Mouse (Mus musculus): ENCODE results near the gene Klf9.
A peak's percentile ranks its signal among the peaks of the same experiment; 100 is the strongest.

The Klf9 gene

DNA sequence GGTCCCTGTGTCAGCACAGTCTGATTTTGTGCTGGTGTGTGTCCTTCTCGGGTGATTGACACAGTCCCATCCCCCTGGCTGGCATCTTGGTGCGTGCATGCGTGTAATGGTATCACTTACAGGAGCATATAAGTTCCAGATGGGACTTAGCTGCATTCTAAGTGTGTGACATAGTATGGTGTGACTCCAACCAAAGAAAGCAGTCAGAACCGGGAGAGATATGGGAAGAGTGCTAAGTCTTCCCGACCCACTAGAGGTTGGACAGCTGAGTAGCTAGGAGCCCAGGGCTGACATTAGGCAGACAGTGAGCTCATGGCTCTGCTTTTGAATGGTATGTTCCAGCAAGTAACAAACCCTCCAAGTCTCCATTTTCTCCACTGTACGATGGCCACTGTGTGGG is 21.9 kb downstream of the Klf9 start:
- DNase-seq (ENCODE audit: low read depth, low spot score): no peak

- no peak for DNase-seq (ENCODE audit: low read depth, low spot score)
Observed at GRCm38 (mm10) chr19:23163361-23163760, 22.3 kb downstream of the Klf9 start.

DNA sequence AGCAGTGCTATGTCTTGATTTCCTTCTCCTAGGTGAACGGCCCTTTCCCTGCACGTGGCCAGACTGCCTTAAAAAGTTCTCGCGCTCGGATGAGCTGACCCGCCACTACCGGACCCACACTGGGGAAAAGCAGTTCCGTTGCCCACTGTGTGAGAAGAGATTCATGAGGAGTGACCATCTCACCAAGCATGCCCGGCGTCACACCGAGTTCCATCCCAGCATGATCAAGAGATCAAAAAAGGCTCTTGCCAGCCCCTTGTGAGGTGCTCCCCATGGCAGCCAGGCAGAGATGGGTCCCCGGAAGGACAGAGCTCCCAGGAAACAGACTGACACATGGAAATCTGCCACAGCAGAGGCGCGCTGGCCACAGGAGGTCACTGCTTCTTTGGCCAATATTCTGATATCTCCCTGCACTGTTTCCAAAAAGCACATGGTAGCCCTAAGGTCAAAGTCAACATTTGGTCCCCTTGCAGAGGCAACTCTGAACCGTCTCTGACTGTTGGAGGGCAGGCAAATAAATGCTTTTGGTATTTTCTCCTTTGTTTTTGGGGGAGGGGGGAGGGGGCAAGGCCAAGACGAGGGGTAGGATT is 23.7 kb downstream of the Klf9 start:
- no peak for DNase-seq (ENCODE audit: low read depth, low spot score)

- DNase-seq (ENCODE audit: low read depth, low spot score): no peak
Observed at GRCm38 (mm10) chr19:23166550-23167284, 25.7 kb downstream of the Klf9 start.

GRCm38 (mm10) chr19:23168899-23169658 is 28.1 kb downstream of the Klf9 start:
- peak; percentile 83 for DNase-seq (ENCODE audit: low read depth, low spot score)

- no peak for DNase-seq (ENCODE audit: low read depth, low spot score)
Observed at GRCm38 (mm10) chr19:23169659-23170050, 28.6 kb downstream of the Klf9 start.

- no peak for DNase-seq (ENCODE audit: low read depth, low spot score)
Observed at GRCm38 (mm10) chr19:23170476-23170875, 29.4 kb downstream of the Klf9 start.

- DNase-seq (ENCODE audit: low read depth, low spot score): no peak
Observed at GRCm38 (mm10) chr19:23171136-23171535, 30.1 kb downstream of the Klf9 start.

GRCm38 (mm10) chr19:23175090-23175489 is 34.1 kb downstream of the Klf9 start:
- peak; percentile 59 for DNase-seq (ENCODE audit: low read depth, low spot score)

DNA sequence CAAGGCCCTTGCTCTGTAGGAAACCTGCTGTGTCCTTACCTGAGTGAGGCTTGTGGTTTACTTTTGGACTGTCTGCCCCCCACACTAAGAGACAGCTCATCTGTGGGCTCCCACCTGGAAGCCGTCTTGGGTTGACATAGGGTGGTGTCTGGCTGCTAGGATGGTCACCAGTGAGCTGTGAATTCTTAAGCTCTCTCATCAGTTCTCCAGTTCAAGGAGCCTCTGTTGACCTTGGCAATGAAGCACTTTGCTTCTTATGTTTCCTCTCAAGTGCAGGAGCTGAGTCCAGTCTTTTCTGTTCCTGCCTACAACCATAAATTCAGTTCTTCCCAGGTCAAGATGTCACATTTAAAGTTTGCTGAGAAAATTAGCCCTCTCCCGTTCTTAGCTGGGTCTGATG is 34.5 kb downstream of the Klf9 start:
- DNase-seq (ENCODE audit: low read depth, low spot score): no peak

GRCm38 (mm10) chr19:23178533-23178932 is 37.5 kb downstream of the Klf9 start:
- DNase-seq (ENCODE audit: low read depth, low spot score): no peak

DNA sequence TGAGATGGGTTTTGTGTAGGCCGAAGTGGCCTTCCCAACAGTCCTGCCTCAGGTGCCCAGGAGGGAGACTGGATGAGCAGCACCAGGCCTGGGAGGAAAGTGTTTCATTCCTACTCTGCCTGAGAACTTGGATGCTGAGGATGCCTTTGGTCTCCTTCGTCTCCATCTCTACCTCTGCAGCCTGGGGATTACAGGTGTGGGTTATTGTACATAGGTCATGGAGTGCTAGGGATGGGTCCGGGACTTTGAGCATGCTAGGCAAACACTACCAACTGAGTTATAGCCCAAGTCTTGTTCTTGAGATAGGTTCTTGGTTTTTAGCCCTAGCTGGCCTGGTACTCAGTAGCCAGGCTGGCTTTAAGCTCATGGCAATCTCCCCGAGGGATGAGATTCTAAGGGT is 42.5 kb downstream of the Klf9 start:
- no peak for DNase-seq (ENCODE audit: low read depth, low spot score)

GRCm38 (mm10) chr19:23184068-23184467 is 43.0 kb downstream of the Klf9 start:
- DNase-seq (ENCODE audit: low read depth, low spot score): no peak

DNA sequence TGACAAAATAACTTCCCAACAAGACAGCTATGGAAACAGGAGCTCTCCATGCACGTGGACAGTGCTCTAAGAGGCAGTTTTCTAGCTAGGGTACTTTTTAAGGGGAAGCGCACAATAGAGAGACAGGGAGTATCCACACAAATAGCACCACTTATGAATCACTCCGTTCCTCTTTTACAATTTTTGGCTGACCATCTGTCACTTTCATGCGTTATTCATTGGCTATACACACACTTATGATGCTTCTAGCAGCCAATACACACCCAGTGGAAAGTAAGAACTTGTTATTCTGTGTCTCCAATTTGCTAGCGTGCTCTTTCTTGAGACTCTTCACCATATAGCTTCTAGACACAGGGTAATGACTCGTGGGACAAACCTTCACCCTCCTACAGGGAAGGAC is 46.7 kb downstream of the Klf9 start:
- no peak for DNase-seq (ENCODE audit: low read depth, low spot score)

DNA sequence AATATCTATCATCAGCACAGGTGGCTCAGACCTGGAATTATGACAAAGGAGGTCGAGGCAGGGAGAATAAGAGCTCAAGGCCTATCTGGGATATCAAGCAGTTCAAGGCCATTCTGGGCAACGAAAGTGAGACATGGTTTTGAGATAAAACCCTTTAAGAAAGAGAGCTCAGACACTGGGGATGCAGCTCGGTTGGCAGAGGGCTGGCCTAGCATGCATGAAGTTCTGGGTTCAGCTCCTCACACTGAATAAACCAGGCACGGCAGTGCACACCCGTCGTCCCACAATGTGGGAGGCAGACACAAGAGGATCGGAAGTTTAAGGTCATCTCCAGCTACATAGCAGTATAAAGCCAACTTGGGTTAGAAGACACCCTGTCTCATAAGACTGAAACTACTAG is 48.0 kb downstream of the Klf9 start:
- no peak for DNase-seq (ENCODE audit: low read depth, low spot score)

GRCm38 (mm10) chr19:23189744-23190143 is 48.7 kb downstream of the Klf9 start:
- no peak for DNase-seq (ENCODE audit: low read depth, low spot score)

DNA sequence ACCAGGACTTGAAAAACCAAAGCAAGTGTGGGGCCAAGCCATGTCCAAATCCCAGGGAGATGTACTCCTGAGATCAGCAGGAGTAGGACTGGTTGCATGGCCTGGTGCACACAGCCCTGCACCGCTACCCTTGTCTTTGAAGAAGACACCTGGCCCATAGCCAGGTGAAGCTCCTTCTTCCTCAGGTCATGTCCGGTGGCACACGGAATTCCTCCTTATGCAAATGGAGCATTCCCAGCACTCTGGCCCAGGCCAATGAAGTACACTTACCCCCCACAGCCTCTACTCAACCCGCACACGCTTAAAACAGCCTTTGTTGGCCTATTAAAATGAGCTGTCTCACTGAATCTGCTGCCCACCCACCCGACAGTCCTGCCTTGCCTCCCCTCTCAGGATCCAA is 50.5 kb downstream of the Klf9 start:
- peak; percentile 41 for DNase-seq (ENCODE audit: low read depth, low spot score)

- no peak for DNase-seq (ENCODE audit: low read depth, low spot score)
Observed at GRCm38 (mm10) chr19:23193076-23193475, 52.0 kb downstream of the Klf9 start.

DNA sequence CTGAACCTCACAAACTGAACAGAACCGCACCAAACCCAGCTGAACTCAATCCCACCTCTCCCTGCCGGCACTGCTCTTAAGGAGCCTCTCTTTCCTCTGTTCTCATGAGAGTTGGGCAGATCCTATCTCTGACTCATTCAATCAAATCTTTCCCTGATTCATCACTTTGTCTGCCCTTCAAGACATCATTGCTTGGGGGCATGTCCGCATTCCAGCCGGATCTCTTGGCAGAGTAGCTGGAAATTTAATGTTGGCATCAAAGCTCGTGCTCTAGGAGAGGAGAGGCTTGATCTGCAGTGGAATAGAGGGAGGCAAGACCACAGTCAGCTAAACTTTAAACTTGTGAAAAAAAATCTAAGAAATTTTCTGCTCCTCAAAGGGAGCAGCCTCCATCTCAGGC is 61.1 kb downstream of the Klf9 start:
- DNase-seq (ENCODE audit: low read depth, low spot score): no peak

GRCm38 (mm10) chr19:23203505-23204053 is 62.6 kb downstream of the Klf9 start:
- no peak for DNase-seq (ENCODE audit: low read depth, low spot score)

GRCm38 (mm10) chr19:23211325-23211724 is 70.3 kb downstream of the Klf9 start:
- DNase-seq (ENCODE audit: low read depth, low spot score): no peak

- DNase-seq (ENCODE audit: low read depth, low spot score): no peak
Observed at GRCm38 (mm10) chr19:23214326-23214725, 73.3 kb downstream of the Klf9 start.

All from ES-CJ7 (cell line).